Mouse (Mus musculus): ENCODE data around the gene Fam53b.

The Fam53b gene

GRCm38 (mm10) chr7:132739829-132740228 lies 73.9 kb downstream of the Fam53b start:
- DNase-seq (ENCODE audit: extremely low read depth, low read depth): no peak

GRCm38 (mm10) chr7:132738844-132739243 lies 74.8 kb downstream of the Fam53b start:
- no peak for DNase-seq (ENCODE audit: extremely low read depth, low read depth)

GRCm38 (mm10) chr7:132736099-132736862 lies 77.4 kb downstream of the Fam53b start:
- no peak for DNase-seq (ENCODE audit: extremely low read depth, low read depth)

- peak; percentile 77 for DNase-seq (ENCODE audit: extremely low read depth, low read depth)
These were observed 78.5 kb downstream of the Fam53b start for GRCm38 (mm10) chr7:132735145-132735544.

GRCm38 (mm10) chr7:132734222-132734621 lies 79.5 kb downstream of the Fam53b start:
- no peak for DNase-seq (ENCODE audit: extremely low read depth, low read depth)

GRCm38 (mm10) chr7:132733521-132733920 lies 80.2 kb downstream of the Fam53b start:
- no peak for DNase-seq (ENCODE audit: extremely low read depth, low read depth)

- no peak for DNase-seq (ENCODE audit: extremely low read depth, low read depth)
These were observed 81.4 kb downstream of the Fam53b start for GRCm38 (mm10) chr7:132732136-132732789.

GRCm38 (mm10) chr7:132731558-132731957 lies 82.1 kb downstream of the Fam53b start:
- DNase-seq (ENCODE audit: extremely low read depth, low read depth): no peak

GRCm38 (mm10) chr7:132730510-132730909 lies 83.2 kb downstream of the Fam53b start:
- no peak for DNase-seq (ENCODE audit: extremely low read depth, low read depth)

GRCm38 (mm10) chr7:132729093-132729831 lies 84.4 kb downstream of the Fam53b start:
- no peak for DNase-seq (ENCODE audit: extremely low read depth, low read depth)

- no peak for DNase-seq (ENCODE audit: extremely low read depth, low read depth)
These were observed 87.4 kb downstream of the Fam53b start for GRCm38 (mm10) chr7:132726106-132726861.

GRCm38 (mm10) chr7:132724501-132725062 lies 89.1 kb downstream of the Fam53b start:
- DNase-seq (ENCODE audit: extremely low read depth, low read depth): no peak

- peak; percentile 64 for DNase-seq (ENCODE audit: extremely low read depth, low read depth)
These were observed 89.8 kb downstream of the Fam53b start for GRCm38 (mm10) chr7:132723906-132724305.

GRCm38 (mm10) chr7:132722401-132723370 lies 91.0 kb downstream of the Fam53b start:
- no peak for DNase-seq (ENCODE audit: extremely low read depth, low read depth)

GRCm38 (mm10) chr7:132720562-132720961 lies 93.1 kb downstream of the Fam53b start:
- no peak for DNase-seq (ENCODE audit: extremely low read depth, low read depth)

- no peak for DNase-seq (ENCODE audit: extremely low read depth, low read depth)
These were observed 94.1 kb downstream of the Fam53b start for GRCm38 (mm10) chr7:132719570-132719969.

GRCm38 (mm10) chr7:132715259-132715658 lies 98.4 kb downstream of the Fam53b start:
- no peak for DNase-seq (ENCODE audit: extremely low read depth, low read depth)

GRCm38 (mm10) chr7:132714236-132714923 lies 99.3 kb downstream of the Fam53b start:
- DNase-seq (ENCODE audit: extremely low read depth, low read depth): no peak

GRCm38 (mm10) chr7:132713483-132714126 lies 100.1 kb downstream of the Fam53b start:
- no peak for DNase-seq (ENCODE audit: extremely low read depth, low read depth)

All from MEL-GATA-1-ER (cell line).